Mouse (Mus musculus): ENCODE results near the gene Psd4.
A peak's percentile ranks its signal among the peaks of the same experiment; 100 is the strongest.

Gene Psd4

DNA sequence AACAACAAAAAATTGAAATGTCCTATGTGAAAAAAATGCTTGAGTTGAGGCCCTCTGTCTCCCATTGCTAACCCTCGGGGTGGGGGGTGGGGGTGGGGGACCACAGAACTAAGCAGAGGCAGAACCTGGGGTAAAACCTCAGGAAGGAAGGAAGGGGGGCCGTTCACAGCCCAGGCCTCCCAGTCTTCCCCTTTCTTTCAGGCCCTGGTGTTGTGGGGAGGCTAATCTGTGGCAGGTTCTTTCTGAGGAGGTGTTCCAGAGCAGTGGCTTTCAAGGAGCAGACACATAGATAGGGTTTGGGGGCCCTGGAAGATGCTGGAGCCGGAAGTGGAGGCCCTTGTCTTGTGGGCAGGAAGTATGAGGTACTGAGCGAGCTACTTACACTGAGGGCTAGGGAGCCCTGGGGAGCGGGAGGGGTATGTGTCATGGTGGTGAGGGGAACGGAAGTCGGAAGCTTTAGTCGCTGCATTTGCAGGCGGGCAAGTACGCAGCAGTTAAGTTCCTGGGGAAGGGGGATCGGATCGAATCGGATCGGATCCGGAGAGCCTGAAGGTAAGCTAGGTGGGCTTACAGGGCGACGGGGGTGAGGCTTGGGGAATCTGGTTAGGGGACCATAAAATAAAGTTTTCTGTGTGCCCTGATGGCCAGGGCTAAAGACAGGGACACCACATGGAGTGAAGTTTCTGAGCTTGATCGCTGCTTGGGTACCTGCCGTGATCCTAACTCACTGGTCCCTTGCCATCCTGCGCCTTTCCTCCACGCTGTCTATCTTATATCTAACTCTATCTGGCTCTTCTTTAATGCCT, 19.0 kb downstream of the Psd4 start:
- DNase-seq = peak; percentile 58 to 61

DNA sequence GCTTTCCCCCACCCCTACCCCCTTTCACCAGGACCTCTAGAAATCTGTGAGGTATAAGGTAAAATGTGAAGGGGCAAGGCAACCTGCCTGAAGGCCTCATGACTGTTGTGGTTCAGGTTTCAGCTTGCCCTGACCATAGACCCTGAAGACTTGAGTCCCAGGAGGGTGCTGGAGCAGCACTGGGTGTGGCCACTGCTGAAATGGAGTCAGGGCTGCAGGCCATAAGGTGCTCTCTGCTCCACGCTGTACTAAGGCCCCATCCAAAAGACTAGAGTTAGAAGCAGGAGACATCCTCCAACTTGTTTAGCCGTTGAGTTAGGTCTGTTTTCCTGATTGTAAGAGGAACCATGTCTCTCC, 19.6 kb downstream of the Psd4 start:
- DNase-seq = peak in 1 of 2 experiments; percentile 21

DNA sequence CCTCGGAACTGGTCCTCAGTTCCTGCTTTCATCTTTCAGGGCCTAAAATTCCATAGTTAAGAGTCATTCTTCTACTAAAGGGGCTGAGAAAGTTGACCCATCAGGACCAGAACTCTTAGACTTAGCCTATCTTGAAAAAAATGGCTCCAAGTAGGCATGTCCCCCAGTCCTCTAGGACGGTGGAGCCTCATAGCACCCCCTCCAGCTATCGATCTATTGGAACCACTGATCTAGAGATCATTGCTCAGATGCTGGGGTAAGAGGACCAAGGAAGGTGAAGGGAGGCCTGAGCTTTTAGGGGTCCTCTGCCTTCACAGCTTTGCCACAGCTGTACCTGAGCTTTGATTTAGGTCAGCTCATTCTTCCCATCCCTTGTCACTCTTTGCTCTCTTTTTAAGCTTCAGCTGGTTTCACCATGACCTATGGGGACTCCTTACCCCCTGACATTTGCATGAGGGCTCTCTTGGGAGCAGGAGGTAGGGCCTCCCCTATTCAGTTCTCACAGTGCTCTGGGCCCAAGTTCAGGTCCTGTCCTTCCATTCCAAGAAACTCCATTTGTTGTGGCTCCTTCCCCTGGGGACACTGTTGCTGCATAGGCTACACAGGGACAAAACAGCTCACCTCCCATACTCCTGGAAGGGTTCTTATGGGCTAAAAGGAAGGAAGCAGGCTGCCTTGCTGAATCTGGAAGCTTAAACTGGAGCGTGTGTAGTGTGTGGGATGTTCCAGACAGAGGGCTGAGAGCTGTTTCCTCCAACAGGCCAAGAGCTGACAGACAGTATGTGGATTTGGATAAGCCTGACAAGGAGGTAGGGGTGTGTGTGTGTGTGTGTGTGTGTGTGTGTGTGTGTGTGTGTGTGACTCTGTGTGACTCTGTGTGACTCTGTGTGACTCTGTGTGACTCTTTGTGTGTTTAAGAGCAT, 20.2 kb downstream of the Psd4 start:
- no peak for DNase-seq

DNA sequence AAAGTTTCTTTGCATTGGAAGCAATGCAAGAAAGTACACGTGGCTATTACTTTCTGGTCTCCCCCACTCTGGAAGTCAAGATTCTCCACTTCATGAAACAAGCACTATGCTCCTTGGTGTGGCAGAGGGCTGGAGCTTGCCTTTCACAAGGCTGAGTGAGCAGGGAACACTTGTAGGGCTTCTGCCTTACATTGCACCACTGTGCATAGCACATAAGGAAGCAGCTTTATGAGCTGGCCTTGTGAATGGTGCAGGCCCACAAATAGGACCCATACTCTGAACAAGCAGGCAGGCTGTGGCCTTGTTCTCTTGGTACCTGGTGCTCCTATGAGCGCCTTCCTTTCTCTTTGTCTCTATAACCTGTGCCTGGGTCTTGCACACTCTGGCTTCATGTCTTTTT, 25.9 kb downstream of the Psd4 start:
- DNase-seq = no peak

DNA sequence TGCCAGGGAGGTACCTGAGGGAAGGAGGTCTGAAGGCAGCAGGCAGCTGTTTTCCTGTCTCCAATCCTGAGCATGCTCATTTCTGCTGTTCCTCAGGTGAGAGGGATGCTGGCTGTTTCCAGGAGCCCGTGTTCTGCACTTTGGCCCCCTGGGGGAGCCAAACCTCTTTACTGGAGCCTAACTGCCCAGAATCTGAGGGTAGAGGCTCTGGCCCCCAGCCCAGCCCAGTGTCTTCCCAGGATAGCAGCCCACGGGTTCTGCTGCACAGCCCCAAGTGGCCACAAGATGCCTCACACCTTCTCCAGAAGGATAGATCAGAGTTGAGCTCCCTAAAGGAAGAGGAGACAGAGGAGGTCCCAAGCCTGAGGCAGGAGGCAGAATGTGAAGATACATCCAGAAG, 29.7 kb downstream of the Psd4 start:
- DNase-seq = peak in 1 of 2 experiments; percentile 10

DNA sequence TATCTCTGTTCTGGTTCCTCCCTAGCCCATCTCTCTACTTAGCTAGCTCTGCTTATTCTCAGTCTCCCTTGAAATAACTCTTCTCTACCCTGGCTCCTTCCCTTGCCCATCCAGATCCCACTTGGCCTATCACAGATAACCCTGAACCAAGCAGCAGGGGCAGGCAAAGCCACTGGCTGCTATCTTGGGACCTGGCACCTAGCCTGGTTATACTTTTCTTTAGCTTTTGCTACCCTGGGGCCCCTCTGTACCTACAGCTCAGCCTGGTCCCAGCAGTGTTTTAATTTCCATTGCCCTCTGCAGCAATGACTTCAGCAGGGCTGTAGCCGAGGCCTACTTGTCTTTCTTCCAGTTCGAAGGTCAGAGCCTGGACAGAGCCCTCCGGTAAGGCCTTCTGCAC, 33.3 kb downstream of the Psd4 start:
- no peak for DNase-seq

DNA sequence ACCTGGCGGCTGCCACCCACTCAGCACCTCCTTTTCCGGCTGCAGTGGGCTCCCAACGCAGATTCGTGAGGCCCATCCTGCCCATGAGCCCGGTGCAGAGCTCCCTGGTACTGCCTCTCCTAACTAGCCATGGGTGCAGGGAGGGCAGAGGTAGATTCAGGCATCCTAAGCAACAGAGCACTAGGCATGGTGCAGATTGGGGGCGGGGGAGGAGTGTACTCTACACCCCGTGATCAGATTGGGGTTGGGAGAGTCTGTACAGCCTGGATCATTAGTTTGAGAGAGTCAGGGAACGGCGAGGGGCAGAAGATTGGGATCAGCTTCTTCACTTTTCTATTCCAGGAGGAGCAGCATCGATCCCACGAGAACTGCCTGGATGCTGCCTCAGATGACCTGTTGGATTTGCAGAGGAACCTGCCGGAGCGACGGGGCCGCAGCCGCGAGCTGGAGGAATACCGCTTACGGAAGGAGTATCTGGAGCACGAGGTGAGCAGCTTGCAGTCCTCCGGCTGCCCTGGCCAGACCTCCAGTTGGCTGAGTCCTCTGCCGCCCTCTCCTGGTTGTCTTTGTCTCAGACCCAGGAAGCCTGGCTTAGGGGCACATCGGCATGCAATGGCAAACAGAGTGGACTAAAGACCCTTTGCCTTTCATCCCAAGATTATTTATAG, 38.1 kb downstream of the Psd4 start:
- peak; percentile 68 to 81 for DNase-seq

DNA sequence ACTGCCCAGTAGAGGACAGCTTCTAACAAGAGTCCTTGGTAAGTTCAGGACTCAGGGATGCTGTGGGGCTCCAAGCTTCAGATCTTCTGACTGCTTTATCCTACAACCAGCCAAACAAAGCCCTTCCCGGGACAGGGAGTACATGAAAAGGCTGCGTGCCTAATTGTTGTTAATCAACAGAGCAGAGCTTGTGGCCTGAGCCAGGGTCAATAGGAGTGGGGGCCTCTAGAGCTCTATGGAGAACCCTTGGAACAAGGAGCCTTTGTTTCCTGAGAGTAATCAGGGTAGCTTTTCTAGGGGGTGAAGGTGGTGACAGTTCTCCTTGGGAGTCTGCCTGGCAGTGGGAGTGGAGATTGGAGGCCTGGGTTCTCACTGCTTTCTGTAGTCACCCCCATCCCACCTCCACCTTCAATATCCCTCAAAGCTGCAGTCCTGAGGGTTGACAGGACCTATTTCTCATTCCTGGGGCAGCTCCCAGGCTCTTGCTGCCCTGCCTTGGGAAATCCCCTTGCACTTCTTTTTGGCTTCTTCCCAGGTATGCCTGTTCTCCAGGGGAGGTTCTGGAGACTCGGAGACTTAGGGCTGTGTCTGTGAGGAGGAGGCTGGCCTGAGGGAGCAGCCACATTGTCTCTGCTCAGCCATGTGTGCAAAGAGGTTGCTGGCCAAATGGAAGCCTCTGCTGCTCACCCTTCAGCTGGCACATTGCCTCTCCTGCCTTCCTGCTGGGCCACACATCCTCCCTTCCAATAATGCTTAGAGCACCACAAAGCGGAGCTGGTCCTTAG, 40.5 kb downstream of the Psd4 start:
- DNase-seq = no peak

DNA sequence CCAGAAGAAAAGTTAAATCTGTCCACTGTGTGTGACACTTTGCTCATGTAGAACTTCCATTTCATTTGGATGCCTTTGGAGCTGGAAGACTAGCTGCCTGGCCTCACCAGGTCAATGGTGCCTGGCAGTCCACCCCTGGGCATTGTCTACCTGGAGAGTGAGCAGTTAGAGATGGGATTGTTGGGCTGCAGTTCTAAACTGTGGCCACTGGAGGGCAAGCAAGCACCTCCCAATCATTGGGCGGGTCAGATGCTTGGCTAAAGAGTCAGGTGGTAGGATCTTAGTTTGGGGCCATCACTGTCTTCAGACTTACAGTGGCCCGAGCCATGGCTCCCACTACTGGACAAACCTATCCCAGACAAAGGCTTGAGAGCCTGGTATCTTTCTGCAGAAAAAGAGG, 41.8 kb downstream of the Psd4 start:
- DNase-seq = peak; percentile 60 to 79

DNA sequence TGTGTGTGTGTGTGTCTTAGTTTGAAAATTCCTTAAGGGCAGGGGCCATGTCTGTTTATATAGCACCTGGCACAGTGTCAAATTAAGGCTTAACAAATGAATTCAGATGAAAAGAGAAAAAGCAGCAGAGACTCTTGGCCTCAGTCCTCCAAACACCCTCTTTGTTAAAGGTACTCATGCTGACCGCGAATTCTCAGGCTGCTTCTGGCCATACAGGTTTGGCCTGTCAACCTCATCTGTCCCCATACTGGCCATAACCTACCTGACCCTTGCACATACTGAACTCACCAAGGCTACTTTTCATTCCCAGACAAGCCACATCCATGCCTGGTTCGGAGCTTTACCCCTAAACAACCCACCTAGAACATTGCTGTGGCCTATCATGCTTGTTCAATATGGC, 45.8 kb downstream of the Psd4 start:
- no peak for DNase-seq

DNA sequence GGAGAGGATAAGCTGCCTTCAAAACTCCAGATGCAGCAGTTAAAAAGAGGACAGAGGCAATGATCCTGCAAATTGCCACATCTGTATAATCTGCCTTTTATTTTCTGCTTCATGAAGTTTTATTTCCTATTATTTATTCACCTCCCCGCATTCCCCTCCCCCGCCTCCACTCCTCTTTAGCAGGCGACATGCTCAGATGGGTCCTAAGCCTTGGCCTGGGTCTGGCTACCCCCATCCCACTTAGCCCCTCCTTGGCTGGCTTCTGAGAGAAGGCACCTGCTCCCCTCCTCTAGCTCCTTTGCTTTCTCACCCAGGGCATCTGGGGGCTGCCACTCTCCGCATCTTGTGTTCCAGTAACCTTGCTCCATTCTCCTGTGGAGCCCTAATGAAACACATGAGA, 46.3 kb downstream of the Psd4 start:
- no peak for DNase-seq

DNA sequence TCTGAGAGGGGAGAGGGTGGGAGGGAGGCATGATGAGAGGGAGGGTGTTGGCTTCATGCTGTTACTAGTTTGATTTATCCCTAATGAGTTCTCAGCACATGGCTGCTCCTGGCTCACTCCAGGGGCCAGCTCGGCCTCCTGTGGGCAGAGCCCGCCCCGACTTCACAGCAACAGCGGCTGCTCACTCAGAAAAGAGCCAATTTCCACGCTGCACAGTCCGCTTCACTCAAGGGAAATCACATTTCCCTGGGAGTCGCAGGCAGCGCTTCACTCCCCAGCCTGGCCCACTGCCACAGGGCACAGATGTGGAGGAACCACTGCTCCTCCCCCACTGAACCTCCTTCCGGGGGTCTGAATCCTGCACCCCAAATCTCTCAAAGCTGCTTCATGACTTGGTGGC, 49.3 kb downstream of the Psd4 start:
- no peak for DNase-seq

DNA sequence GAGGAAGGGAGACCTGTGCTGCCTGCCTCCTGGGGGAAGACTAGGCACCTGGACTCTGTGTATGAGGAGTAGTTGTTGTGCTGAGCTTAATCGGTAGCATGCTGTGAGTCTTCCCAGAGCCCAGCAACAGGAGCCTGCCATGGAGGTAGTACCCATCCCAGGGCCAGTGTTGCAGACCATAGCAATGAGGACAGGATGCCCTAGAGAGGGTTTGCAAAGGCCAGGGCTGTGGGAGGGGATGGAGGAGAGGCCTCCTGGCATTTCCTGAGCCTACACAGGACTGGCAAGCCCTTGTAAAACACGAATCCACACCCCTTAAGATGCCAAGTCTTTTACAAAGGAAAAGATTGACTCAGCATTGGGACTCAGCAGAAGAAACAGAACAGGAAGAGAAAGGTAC, 49.7 kb downstream of the Psd4 start:
- no peak for DNase-seq

DNA sequence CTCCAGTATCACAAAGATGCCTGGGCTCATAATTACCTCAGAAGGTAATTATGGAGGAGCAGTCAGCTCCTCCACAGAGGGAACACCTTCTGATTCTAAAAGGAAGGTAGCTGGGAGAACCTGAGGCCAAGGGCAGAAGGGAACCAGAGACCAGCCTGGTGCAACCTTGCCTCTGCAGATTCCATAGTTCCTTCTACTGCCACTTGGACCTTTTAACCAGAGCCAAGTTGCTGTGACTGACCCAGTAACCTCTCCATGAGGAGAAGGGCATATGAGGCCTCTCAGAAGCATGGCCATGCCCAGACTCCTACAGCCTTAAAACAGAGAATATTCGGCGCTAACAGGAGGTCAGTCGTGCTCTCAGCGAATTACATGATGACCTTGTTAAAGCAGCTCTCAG, 50.2 kb downstream of the Psd4 start:
- DNase-seq = no peak

DNA sequence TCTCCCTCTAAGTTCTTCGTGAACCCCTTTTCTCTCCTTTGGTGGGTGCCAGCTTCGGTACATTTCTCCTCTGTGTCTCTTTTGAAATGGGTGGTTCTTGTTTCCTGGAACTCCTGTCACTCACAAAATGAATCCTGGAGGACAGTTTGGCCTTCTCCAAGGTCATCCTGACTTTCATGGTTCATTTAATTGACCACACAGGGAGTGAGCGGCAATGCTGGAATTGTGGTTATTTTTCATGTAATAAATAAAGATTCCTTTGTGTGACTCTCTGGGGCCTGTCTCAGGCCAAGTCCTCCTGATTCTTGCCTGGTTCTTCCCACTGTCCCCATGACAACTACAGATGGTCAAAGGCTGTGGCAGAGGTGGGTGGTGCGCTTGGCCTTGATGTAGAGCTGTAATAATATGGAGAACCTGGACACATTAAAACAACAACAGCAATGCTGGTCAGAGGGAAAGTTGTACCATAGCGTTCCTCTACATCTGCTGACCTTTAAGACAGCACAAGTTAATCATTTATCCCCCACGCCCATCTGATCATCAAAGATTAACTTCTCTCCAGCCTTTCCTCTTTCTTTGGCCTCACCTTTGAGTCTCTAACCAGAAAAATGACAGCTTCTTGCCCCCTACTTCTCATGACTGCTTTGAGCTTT, 54.0 kb downstream of the Psd4 start:
- DNase-seq = peak in 1 of 2 experiments; percentile 1

DNA sequence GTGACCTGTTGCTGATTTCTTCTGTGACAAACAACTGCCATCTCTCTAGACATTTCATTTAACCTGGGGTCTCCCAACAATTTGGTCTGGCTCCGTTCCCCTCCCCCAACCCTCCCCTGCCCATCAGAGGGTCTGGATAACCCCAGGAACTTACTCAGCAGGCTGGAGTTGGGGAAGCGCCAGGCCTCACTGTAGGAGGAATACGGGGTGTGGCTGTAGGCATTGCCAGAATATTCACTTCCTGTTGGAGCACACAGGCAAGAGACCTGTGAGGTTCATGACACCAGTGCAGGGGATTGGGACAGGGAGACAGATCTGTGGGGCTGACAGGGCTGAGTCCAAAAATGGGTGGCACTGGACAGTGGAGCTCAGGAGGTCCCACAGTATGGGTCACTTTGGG, 55.4 kb downstream of the Psd4 start:
- peak in 1 of 2 experiments; percentile 15 for DNase-seq

DNA sequence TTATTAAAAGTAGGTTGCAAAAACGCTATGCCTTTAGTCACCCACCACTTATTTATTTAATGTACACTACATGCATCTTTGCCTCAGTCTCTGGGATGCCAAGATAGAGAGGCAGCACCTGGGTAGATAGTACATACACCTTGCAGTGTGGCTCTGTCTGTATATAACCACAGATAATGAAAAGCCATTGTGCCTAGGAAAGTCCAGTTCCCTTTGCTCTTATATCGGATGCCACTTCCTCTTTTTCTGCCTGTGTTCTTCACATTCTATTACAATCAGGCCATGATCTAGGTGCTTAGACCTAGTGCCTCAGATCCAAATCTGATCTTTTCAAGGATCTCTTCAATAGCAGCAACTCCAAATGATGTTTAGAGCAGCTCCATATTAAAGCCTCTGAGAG, 58.2 kb downstream of the Psd4 start:
- no peak for DNase-seq

DNA sequence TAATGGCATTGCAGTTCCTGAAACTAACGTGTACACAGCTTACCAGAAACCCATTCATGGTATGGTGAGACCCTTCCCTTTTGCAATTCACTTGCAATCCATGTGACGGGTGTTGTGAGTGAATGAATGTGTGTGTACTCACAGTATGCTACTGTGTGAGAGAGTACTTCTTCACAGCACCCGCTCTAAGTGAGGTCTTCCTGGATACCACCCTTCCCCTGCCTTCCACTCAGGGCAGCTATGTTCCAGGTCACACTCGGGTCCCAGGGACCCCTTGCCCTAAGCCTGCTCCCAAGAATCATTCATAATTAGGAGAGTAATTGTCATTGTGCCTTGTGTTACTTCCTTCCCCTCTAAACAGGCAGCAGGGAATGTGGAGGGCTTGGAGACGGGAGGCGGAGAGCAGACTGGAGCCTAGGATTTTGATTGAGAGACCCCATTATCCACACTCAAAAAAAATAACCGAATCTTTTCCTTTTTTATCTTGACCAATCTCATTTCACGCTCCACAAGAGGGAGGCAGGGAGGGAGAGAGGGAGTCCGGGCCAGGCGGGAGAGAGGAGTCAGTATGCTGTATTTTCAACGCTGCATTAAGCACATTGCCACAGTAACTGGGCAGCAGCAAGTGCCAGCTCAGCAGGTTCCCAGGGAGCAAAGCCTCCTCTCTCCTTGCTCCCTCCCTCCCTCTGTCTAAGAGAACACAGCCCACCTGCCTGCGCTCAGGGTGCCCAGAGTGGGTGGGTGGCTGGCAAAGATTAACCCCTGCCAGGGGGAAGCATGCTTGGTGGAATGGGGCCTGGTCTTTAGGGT, 60.7 kb downstream of the Psd4 start:
- no peak for DNase-seq

DNA sequence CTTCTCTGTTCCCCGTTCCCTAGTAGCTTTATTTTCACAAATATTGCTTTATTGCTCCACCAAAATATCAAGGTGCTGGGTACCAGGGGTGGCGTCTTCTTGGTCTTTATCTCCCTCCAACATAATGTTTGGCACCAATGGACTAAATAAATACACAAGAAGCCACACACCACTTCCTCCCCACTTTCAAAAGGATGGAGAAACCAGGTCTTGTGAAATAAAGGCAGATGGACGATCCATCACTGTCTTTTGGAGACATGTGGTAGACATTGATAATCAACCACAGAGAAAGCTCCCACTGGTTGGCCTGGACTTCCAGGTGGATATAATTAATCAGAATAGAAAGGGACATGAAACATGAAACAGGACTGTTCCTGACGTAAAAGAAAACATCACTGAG, 62.4 kb downstream of the Psd4 start:
- DNase-seq = no peak

DNA sequence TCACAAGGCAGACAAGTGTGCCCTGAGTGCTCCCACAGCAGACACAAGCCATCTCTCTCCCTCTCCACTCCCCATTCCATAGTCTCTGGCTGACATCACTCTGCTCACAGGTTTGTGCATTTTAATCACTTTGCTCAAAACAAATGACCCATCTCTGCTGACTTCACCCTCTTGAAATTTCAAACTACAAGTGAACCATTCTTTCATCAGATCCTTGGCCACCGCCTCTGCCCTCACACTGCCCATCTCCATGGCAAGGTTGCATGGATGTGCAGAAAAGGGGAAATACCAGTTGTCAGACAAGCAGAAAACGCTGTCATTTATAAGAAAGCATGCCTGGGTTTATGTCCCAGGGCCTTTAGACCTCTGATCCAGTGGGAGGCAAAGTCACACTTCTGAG, 67.3 kb downstream of the Psd4 start:
- DNase-seq = no peak

DNA sequence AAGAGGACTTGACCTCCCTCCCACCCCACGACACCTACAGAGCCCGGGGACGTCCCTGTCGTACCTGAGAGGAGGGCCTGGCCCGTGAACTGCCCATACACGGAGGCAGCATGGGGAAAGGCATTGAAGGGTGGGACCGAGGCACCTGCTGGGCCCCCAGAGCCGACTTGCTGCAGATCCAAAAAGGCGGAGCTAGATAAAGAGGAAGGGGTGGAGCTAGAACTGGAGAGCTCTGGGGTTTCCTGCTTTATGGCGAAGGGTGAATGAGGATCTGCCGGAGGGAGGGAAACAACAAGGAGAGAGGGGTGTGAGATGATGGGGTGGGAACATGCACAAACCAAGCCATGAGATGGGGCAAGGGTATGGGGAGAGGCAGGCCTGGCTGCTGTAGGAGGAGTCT, 68.3 kb downstream of the Psd4 start:
- no peak for DNase-seq
